Mouse (Mus musculus): Measurements from ENCODE around the gene Col26a1. TPM values are rescaled to one million over a fixed set of nuclear protein-coding genes. Genes with fewer than 3 reads are reported as not detected.

Gene Col26a1
- polyA plus RNA-seq, 1 experiment = 1.00 TPM

DNA sequence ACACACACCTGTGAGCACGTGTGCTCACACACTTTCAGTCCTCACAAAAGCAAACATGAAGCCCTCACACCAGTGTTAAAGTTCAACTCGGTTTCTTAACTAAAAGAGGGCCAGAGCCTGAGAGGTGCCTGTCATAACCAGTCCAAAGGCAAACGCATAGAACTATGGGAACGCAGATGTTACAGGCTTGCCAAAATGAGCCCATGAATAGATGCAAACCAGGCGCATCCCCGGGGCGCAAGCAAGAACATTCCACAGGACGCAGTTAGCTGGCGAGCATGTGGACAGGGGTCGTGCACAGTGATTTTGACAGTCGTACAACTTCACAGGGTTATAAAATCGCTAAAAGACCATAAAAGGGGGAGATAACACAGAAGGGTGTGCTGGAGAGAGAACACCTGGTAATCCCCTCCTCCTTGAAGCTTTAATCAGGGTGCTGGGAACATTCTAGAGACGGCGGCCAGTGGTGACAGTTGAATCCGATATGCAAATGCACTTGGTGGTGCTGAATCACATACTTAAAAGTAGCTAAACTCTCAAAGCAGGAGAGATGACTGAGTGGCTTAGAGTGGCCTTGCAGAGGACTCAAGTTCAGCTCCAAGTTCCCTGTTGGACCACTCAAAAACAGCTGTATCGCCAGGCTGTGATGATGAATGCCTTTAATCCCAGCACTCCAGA, 76.5 kb downstream of the Col26a1 start:
- Histone ChIP-seq H3K4me2 (ENCODE audit: low read depth) (no peak overlapping the region), H3K79me2 (ENCODE audit: control insufficient read depth, insufficient read depth) (no peaks in the 10 kb centered on the region), H3K27me3 (ENCODE audit: control insufficient read depth, insufficient read depth, insufficient read length) (peaks cover 56% of the 10 kb centered on the region), H3K4me3 (no peak overlapping the region), H3ac (ENCODE audit: control insufficient read depth, insufficient read length) (no peak overlapping the region), H3K36me3 (ENCODE audit: control insufficient read depth, insufficient read depth) (no peaks in the 10 kb centered on the region)
- no peak for TF ChIP-seq POLR2A (IDR thresholded peaks at IDR 0.05; ENCODE audit: insufficient read length, low read depth)
- TF ChIP-seq MAX (IDR thresholded peaks at IDR 0.05; ENCODE audit: low read depth) = no peak
- no peak for TF ChIP-seq TCF3 (IDR thresholded peaks at IDR 0.05; ENCODE audit: insufficient read length, low read depth)
- TF ChIP-seq REST (IDR thresholded peaks at IDR 0.05; ENCODE audit: insufficient read depth, insufficient read length) = no peak
- no peak for TF ChIP-seq CEBPB (IDR thresholded peaks at IDR 0.05; ENCODE audit: insufficient read depth, poor library complexity, severe bottlenecking)
- TF ChIP-seq E2F4 (IDR thresholded peaks at IDR 0.05; ENCODE audit: insufficient read depth) = no peak
- TF ChIP-seq POLR2AphosphoS2 (IDR thresholded peaks at IDR 0.05; ENCODE audit: insufficient read length, low read depth) = no peak
- no peak for TF ChIP-seq MYOD1 (IDR thresholded peaks at IDR 0.05; ENCODE audit: control insufficient read depth in 1 of 3, insufficient read length in 2 of 3, low read depth in 2 of 3)
- TF ChIP-seq SRF (IDR thresholded peaks at IDR 0.05; ENCODE audit: control insufficient read depth, insufficient read length, low read depth) = no peak
- no peak for TF ChIP-seq MYOG (IDR thresholded peaks at IDR 0.05; ENCODE audit: control insufficient read depth in 1 of 3, insufficient read depth in 1 of 3, insufficient read length in 2 of 3, low read depth in 2 of 3)
- no peak for TF ChIP-seq USF1 (IDR thresholded peaks at IDR 0.05; ENCODE audit: low read depth)
- TF ChIP-seq TCF12 (IDR thresholded peaks at IDR 0.05; ENCODE audit: insufficient read depth, poor library complexity, severe bottlenecking) = no peak

DNA sequence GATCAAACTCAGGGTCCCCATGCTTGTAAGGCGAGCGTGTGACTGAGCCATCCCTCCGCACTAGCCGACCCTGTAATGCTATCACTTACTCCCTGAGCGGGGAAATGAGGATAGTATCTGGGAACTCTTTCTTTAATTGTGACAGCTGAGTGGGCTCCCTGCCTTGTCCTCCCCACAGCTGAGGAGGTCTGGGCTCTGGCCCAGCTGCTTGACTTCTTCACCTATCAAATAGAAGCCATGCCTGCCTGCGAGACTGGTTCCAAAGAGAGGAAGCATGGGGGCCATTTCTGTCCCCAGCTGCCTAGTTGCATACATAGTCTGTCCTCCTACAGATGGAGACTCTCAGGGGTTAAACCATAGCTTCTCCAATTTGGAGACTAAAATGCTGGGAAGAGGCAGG, 78.0 kb downstream of the Col26a1 start:
- H3K27me3 ChIP-seq (ENCODE audit: control insufficient read depth, insufficient read depth, insufficient read length) = peaks cover 42% of the 10 kb centered on the region
- H3K36me3 ChIP-seq (ENCODE audit: control insufficient read depth, insufficient read depth) = no peaks in the 10 kb centered on the region
- H3K4me3 ChIP-seq = no peak overlapping the region
- TF ChIP-seq MYOD1 (IDR thresholded peaks at IDR 0.05; ENCODE audit: control insufficient read depth in 1 of 3, insufficient read length in 2 of 3, low read depth in 2 of 3) = peak in 1 of 3 experiments; percentile 40
- no peak for TF ChIP-seq E2F4 (IDR thresholded peaks at IDR 0.05; ENCODE audit: insufficient read depth)
- no peaks in the 10 kb centered on the region for H3K79me2 ChIP-seq (ENCODE audit: control insufficient read depth, insufficient read depth)
- H3ac ChIP-seq (ENCODE audit: control insufficient read depth, insufficient read length) = no peak overlapping the region
- H3K4me2 ChIP-seq (ENCODE audit: low read depth) = no peak overlapping the region

DNA sequence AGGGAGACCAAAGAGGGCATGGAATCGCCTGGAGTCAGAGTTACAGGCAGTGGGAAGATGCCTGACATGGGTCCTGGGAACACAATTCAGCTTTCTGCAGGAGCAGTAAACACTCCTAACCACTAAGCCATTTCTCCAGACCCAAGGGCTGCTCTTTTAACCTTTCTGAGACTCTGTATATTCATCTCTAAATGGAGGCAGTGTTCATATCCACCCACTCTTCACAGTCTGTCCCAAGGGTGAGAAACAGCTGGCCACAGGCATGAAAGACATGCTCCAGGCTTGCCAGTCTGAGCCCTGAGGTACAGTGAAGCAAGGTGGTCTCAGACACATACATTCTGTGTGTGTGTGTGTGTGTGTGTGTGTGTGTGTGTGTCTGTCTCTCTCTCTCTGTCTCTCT, 78.8 kb downstream of the Col26a1 start:
- H3K36me3 ChIP-seq (ENCODE audit: control insufficient read depth, insufficient read depth) = no peaks in the 10 kb centered on the region
- no peaks in the 10 kb centered on the region for H3K79me2 ChIP-seq (ENCODE audit: control insufficient read depth, insufficient read depth)
- peaks cover 44% of the 10 kb centered on the region for H3K27me3 ChIP-seq (ENCODE audit: control insufficient read depth, insufficient read depth, insufficient read length)
- no peak overlapping the region for H3ac ChIP-seq (ENCODE audit: control insufficient read depth, insufficient read length)
- no peak overlapping the region for H3K4me2 ChIP-seq (ENCODE audit: low read depth)
- H3K4me3 ChIP-seq = no peak overlapping the region
- TF ChIP-seq SRF (IDR thresholded peaks at IDR 0.05; ENCODE audit: control insufficient read depth, insufficient read length, low read depth) (no peak), MYOD1 (IDR thresholded peaks at IDR 0.05; ENCODE audit: control insufficient read depth in 1 of 3, insufficient read length in 2 of 3, low read depth in 2 of 3) (peak in 1 of 3 experiments; percentile 33)

DNA sequence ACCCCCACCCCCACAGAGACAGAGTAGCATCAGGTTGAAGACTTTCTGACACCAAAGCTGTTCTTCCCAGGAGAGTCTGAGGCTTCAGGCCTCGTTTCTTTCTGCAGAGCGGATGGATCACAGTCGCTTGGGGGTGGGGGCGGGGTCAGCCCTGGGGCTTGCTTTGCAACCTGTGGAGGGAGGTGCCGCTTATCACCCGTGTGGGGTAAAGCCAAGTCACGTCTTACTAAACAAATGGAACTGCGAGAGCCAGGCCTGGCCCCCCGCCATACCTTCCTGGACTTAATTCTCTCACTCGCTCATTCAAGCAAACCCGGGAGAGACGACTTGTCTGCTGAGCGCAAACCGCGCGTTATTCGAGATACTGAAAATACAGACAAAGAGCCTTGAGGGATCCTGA, 80.3 kb downstream of the Col26a1 start:
- Histone ChIP-seq H3K36me3 (ENCODE audit: control insufficient read depth, insufficient read depth) (no peaks in the 10 kb centered on the region), H3ac (ENCODE audit: control insufficient read depth, insufficient read length) (no peak overlapping the region), H3K4me2 (ENCODE audit: low read depth) (no peak overlapping the region), H3K79me2 (ENCODE audit: control insufficient read depth, insufficient read depth) (no peaks in the 10 kb centered on the region), H3K27me3 (ENCODE audit: control insufficient read depth, insufficient read depth, insufficient read length) (peaks cover 29% of the 10 kb centered on the region), H3K4me3 (no peak overlapping the region)
- no peak for TF ChIP-seq MAX (IDR thresholded peaks at IDR 0.05; ENCODE audit: low read depth)
- no peak for TF ChIP-seq POLR2A (IDR thresholded peaks at IDR 0.05; ENCODE audit: insufficient read length, low read depth)
- no peak for TF ChIP-seq REST (IDR thresholded peaks at IDR 0.05; ENCODE audit: insufficient read depth, insufficient read length)
- no peak for TF ChIP-seq CEBPB (IDR thresholded peaks at IDR 0.05; ENCODE audit: insufficient read depth, poor library complexity, severe bottlenecking)
- no peak for TF ChIP-seq TCF12 (IDR thresholded peaks at IDR 0.05; ENCODE audit: insufficient read depth, poor library complexity, severe bottlenecking)
- no peak for TF ChIP-seq MYOD1 (IDR thresholded peaks at IDR 0.05; ENCODE audit: control insufficient read depth in 1 of 3, insufficient read length in 2 of 3, low read depth in 2 of 3)
- TF ChIP-seq TCF3 (IDR thresholded peaks at IDR 0.05; ENCODE audit: insufficient read length, low read depth) = no peak
- TF ChIP-seq USF1 (IDR thresholded peaks at IDR 0.05; ENCODE audit: low read depth) = no peak
- TF ChIP-seq POLR2AphosphoS2 (IDR thresholded peaks at IDR 0.05; ENCODE audit: insufficient read length, low read depth) = no peak
- TF ChIP-seq SRF (IDR thresholded peaks at IDR 0.05; ENCODE audit: control insufficient read depth, insufficient read length, low read depth) = no peak
- no peak for TF ChIP-seq MYOG (IDR thresholded peaks at IDR 0.05; ENCODE audit: control insufficient read depth in 1 of 3, insufficient read depth in 1 of 3, insufficient read length in 2 of 3, low read depth in 2 of 3)
- no peak for TF ChIP-seq E2F4 (IDR thresholded peaks at IDR 0.05; ENCODE audit: insufficient read depth)

DNA sequence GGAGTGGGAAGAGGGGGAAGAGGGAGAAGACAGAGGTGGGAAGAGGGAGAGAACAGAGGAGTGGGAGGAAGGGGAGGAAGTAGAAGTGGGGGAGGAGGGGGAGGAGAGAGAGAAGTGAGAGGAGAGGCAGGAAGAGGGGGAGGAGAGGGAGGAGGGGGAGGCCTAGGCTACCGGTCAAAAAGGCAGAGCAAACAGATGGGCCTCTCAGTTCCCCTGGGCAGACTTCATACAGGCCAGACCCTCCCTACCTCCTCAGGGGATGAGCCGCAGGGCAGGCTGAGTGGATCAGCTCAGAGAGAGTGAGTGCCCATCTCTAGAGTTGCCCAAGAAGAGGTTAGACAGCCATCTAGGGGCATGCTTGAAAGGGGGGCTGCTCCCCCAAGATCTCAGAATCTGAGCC, 86.1 kb downstream of the Col26a1 start:
- no peaks in the 10 kb centered on the region for H3K36me3 ChIP-seq (ENCODE audit: control insufficient read depth, insufficient read depth)
- H3K79me2 ChIP-seq (ENCODE audit: control insufficient read depth, insufficient read depth) = no peaks in the 10 kb centered on the region
- no peak for TF ChIP-seq MYOD1 (IDR thresholded peaks at IDR 0.05; ENCODE audit: control insufficient read depth in 1 of 3, insufficient read length in 2 of 3, low read depth in 2 of 3)
- no peak for TF ChIP-seq MAX (IDR thresholded peaks at IDR 0.05; ENCODE audit: low read depth)
- no peak for TF ChIP-seq POLR2A (IDR thresholded peaks at IDR 0.05; ENCODE audit: insufficient read length, low read depth)
- no peak for TF ChIP-seq E2F4 (IDR thresholded peaks at IDR 0.05; ENCODE audit: insufficient read depth)
- no peak for TF ChIP-seq SRF (IDR thresholded peaks at IDR 0.05; ENCODE audit: control insufficient read depth, insufficient read length, low read depth)
- no peak for TF ChIP-seq POLR2AphosphoS2 (IDR thresholded peaks at IDR 0.05; ENCODE audit: insufficient read length, low read depth)
- no peak for TF ChIP-seq MYOG (IDR thresholded peaks at IDR 0.05; ENCODE audit: control insufficient read depth in 1 of 3, insufficient read depth in 1 of 3, insufficient read length in 2 of 3, low read depth in 2 of 3)
- TF ChIP-seq REST (IDR thresholded peaks at IDR 0.05; ENCODE audit: insufficient read depth, insufficient read length) = no peak
- no peak for TF ChIP-seq TCF12 (IDR thresholded peaks at IDR 0.05; ENCODE audit: insufficient read depth, poor library complexity, severe bottlenecking)
- no peak for TF ChIP-seq CEBPB (IDR thresholded peaks at IDR 0.05; ENCODE audit: insufficient read depth, poor library complexity, severe bottlenecking)
- no peak for TF ChIP-seq USF1 (IDR thresholded peaks at IDR 0.05; ENCODE audit: low read depth)
- TF ChIP-seq TCF3 (IDR thresholded peaks at IDR 0.05; ENCODE audit: insufficient read length, low read depth) = no peak
- no peak overlapping the region for H3K4me2 ChIP-seq (ENCODE audit: low read depth)
- no peak overlapping the region for H3ac ChIP-seq (ENCODE audit: control insufficient read depth, insufficient read length)
- no peak overlapping the region for H3K4me3 ChIP-seq
- peaks cover 20% of the 10 kb centered on the region for H3K27me3 ChIP-seq (ENCODE audit: control insufficient read depth, insufficient read depth, insufficient read length)

Data from myocyte (in vitro differentiated cells).